Mouse (Mus musculus): Measurements from ENCODE around the gene Vat1.

DNA sequence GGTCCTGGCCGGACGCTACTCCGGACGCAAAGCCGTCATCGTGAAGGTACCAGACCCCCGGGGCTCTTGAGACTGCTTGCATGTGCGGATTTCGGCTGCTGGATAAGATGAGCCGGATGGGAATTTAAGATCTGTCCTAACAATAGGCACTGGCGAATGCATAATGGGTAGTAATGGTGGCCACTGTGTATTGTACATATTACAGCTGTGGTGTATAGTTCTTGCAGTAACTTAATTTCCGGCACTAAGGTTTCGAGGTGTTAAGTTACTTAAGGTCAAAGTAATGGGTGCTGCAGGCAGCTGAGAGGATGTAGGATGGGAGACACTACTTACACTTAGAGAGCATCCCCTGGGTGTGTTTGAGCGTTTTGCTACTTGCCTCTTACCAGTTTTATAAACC is 23.3 kb downstream of the Vat1 start:
- TF ChIP-seq CTCF (IDR thresholded peaks at IDR 0.05; ENCODE audit: insufficient read depth, low read length) (no peak), POLR2A (IDR thresholded peaks at IDR 0.05; ENCODE audit: borderline replicate concordance, extremely low read depth, low read depth, low read length) (no peak)
